Mouse (Mus musculus): ENCODE data around the gene Thoc6.

GRCm38 (mm10) chr17:23654410-23654809 is 19.3 kb downstream of the Thoc6 start:
- TF ChIP-seq POLR2A (IDR thresholded peaks at IDR 0.05; ENCODE audit: low read depth, low read length), result no peak
- no peak for TF ChIP-seq CTCF (IDR thresholded peaks at IDR 0.05; ENCODE audit: extremely low read depth, insufficient read length, insufficient replicate concordance, low read depth, low read length)
